Mouse (Mus musculus) ovary, adult 10 weeks (tissue): Measurements from ENCODE around the gene Abca5. TPM values are rescaled to one million over a fixed set of nuclear protein-coding genes. Genes with fewer than 3 reads are reported as not detected.

Source experiments
- polyA plus RNA-seq: library from polyadenylated mRNA; stranded (reverse); fragments of 350-450 nt; fragmentation: Illumina TruSeq; extraction: RNeasy Lipid Tissue Mini Kit (QIAGEN cat#74804); gene quantifications from one replicate; pipeline ENCODE4 v1.2.3, GENCODE M21; 2014

The Abca5 gene
- polyA plus RNA-seq, result 26.6 TPM

DNA sequence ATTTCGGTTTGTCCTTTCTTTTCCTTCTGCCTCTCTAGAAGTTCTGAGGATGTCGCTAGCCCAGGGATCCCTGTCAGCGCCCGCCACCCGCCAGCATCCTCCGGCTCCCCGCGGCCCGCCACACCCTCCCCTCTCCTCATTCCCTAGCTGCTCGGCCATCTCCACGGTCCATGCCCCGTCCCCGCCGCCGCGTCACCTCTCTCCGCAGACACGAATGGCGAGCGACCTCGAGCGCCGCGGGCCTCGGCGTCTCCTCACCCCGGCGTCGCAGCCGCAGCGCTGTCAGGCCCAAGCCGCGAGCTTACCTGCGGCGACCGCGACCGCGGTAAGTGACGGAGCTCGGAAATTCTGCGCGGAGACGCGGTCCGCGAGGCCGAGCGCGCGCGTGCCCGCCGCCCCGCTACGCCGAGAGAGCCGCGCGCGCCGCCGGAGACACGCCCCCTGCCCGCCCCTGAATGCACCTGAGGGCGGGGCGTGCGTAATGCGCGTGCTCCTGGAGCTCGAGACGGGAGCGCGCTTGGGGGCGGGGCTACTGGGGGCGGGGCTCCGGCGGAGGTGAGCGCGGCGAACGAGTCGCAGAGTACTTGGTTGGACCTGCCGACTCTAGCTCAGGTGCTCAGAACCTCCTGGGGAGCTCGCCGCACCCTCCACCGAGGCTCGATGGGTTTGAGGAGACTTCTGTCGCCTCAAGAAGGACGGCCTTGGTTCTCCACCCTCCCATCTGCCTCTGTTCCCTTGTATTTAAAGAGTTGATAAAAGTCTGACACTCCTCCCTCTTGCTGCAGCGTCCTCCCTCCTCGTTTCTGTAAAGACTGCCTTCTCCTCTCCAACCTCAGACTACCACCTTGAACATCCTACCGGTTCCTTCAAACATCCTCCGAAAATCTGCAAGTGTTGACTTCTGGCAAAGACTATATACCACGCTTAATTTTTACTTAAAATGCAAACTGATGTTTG lies at the start of gene Abca5:
Gene Abca5 (minus strand): TSS at position 428 of the 957 bp plus-strand sequence.

DNA sequence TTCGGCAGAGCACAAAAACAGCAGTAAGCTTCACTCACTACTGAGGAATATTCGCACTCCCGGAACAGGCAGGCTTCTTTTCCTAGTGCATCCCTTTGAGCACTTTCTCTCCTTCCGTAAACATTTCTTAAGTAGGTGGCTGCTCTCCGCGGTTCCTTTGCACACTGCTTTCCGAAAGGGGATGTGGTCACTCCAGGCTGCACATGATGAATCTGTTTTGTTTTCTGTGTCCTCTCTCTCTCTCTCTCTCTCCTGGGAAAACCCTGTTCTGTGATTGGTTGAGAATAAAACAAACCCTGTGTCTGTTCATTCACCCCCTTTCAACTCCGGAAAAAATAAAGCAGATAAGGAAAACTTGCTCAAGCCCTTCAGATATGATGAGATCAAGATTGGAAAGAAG lies 86.0 kb downstream of the Abca5 start, which contains the start of gene Abca6:
Gene Abca6 (minus strand): TSS at position 243 of the 400 bp plus-strand sequence.

Other genes with a start within 250 kb of the Abca5 start
- 65.2 TPM for gene Abca8a, start 241.7 kb downstream of the Abca5 start, polyA plus RNA-seq
- 55.0 TPM for gene Abca9, start 169.5 kb downstream of the Abca5 start, polyA plus RNA-seq
- 39.9 TPM for gene Abca6, start 85.9 kb downstream of the Abca5 start, polyA plus RNA-seq
- 21.4 TPM for gene Map2k6, start 61.4 kb upstream of the Abca5 start, polyA plus RNA-seq